Mouse (Mus musculus) MEL (cell line): Measurements from ENCODE around the gene Tssk6.

ENCODE experiments used
- CTCF ChIP-seq, 3 experiments: IDR thresholded peaks in 2 of 3; conservative IDR thresholded peaks in 1 of 3; 2 replicates each; pipeline ENCODE4 v1.5.1; 2011 to 2012; ENCODE audit warnings: low read length in 3 of 3, low read depth in 2 of 3, mild to moderate bottlenecking in 2 of 3, improper control_type of control experiment in 1 of 3, inconsistent platforms in 1 of 3, mixed read lengths in 1 of 3, moderate library complexity in 1 of 3; ENCODE audit not compliant: control insufficient read depth in 1 of 3, insufficient read depth in 1 of 3, poor library complexity in 1 of 3, severe bottlenecking in 1 of 3
- E2F4 ChIP-seq: IDR thresholded peaks from 2 replicates; pipeline ENCODE4 v1.6.1; 2011; ENCODE audit warnings: low read depth, low read length, improper control_type of control experiment, borderline replicate concordance
- EP300 ChIP-seq, 2 experiments: IDR thresholded peaks; 2 replicates each; pipeline ENCODE4 v1.6.1; 2011; ENCODE audit warnings: improper control_type of control experiment in 2 of 2, low read length in 2 of 2, low read depth in 1 of 2, mild to moderate bottlenecking in 1 of 2
- ETS1 ChIP-seq: IDR thresholded peaks from 2 replicates; pipeline ENCODE4 v1.6.1; 2012; ENCODE audit warnings: low read depth, mild to moderate bottlenecking, inconsistent platforms, low read length, improper control_type of control experiment, moderate library complexity
- JUND ChIP-seq: IDR thresholded peaks from 2 replicates; pipeline ENCODE4 v1.6.1; 2011; ENCODE audit warnings: low read depth, mild to moderate bottlenecking, improper control_type of control experiment, low read length
- KAT2A ChIP-seq: conservative IDR thresholded peaks from 2 replicates; pipeline ENCODE4 v1.6.1; 2012; ENCODE audit warnings: low read depth, low read length, improper control_type of control experiment, inconsistent platforms
- MAX ChIP-seq: IDR thresholded peaks from 2 replicates; pipeline ENCODE4 v1.6.1; 2011; ENCODE audit warnings: low read length, improper control_type of control experiment
- MEF2A ChIP-seq: IDR thresholded peaks from 2 replicates; pipeline ENCODE4 v1.6.1; 2014; ENCODE audit warnings: low read depth, mild to moderate bottlenecking, inconsistent platforms, low read length, improper control_type of control experiment; ENCODE audit not compliant: poor library complexity, insufficient replicate concordance, severe bottlenecking; ENCODE audit errors: extremely low read depth
- MXI1 ChIP-seq: IDR thresholded peaks from 2 replicates; pipeline ENCODE4 v1.6.1; 2011; ENCODE audit warnings: mild to moderate bottlenecking, low read depth, low read length, improper control_type of control experiment
- POLR2A ChIP-seq, 2 experiments: IDR thresholded peaks; 2 replicates each; pipeline ENCODE4 v1.6.1; 2011 to 2012; ENCODE audit warnings: low read length in 2 of 2, mild to moderate bottlenecking in 2 of 2, control low read depth in 1 of 2, improper control_type of control experiment in 1 of 2, low read depth in 1 of 2, moderate library complexity in 1 of 2; ENCODE audit not compliant: control insufficient read depth in 1 of 2, insufficient read depth in 1 of 2, poor library complexity in 1 of 2
- POLR2AphosphoS5 ChIP-seq: IDR thresholded peaks from 2 replicates; pipeline ENCODE4 v1.6.1; 2012; ENCODE audit warnings: low read depth, borderline replicate concordance, mild to moderate bottlenecking, inconsistent platforms, low read length, moderate library complexity, mixed read lengths
- RCOR1 ChIP-seq: IDR thresholded peaks from 2 replicates; pipeline ENCODE4 v1.6.1; 2012; ENCODE audit warnings: low read depth, mild to moderate bottlenecking, inconsistent platforms, low read length, improper control_type of control experiment
- TAL1 ChIP-seq: IDR thresholded peaks from 2 replicates; pipeline ENCODE4 v1.6.1; 2012; ENCODE audit warnings: mild to moderate bottlenecking, inconsistent platforms, low read length, moderate library complexity, mixed read lengths
- ZC3H11A ChIP-seq: IDR thresholded peaks from 2 replicates; pipeline ENCODE4 v1.6.1; 2012; ENCODE audit warnings: low read depth, mild to moderate bottlenecking, inconsistent platforms, low read length, improper control_type of control experiment

DNA sequence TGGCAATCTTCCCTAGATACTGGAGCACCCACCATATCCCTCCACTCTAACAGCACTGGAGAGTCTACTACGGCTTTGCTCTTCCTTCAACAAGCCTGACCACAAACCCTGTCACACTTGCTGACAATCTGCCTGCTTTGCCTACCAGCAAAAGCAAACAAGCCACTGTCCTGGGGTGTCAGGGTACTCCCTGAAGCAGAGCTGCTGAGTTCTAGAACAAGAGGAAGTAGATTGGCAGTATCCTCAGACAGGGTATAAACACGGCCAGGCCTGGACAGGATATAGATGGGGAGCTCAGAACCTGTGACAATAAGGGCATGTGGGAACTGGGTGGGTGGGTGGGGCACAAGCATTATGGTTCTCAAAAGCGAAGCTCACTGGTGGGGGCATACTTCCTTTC lies 35.5 kb downstream of the Tssk6 start:
- TF ChIP-seq TAL1: no peak
- TF ChIP-seq POLR2AphosphoS5: no peak
- no peak for TF ChIP-seq CTCF (IDR thresholded peaks at IDR 0.05 in 2 of 3, conservative IDR thresholded peaks at IDR 0.05 in 1 of 3; ENCODE audit: control insufficient read depth in 1 of 3, insufficient read depth in 1 of 3, low read depth in 2 of 3, low read length in 3 of 3, poor library complexity in 1 of 3, severe bottlenecking in 1 of 3)
- no peak for TF ChIP-seq MEF2A
- no peak for TF ChIP-seq ETS1
- TF ChIP-seq EP300 (IDR thresholded peaks at IDR 0.05; ENCODE audit: low read depth in 1 of 2, low read length in 2 of 2): no peak
- TF ChIP-seq E2F4: no peak
- no peak for TF ChIP-seq JUND
- no peak for TF ChIP-seq POLR2A (IDR thresholded peaks at IDR 0.05; ENCODE audit: control insufficient read depth in 1 of 2, insufficient read depth in 1 of 2, low read depth in 1 of 2, low read length in 2 of 2, poor library complexity in 1 of 2)
- no peak for TF ChIP-seq RCOR1
- no peak for TF ChIP-seq ZC3H11A
- TF ChIP-seq KAT2A: no peak
- TF ChIP-seq MAX: no peak
- TF ChIP-seq MXI1: no peak
